Mouse (Mus musculus): Measurements from ENCODE around the gene Lrrc63. TPM values are rescaled to one million over a fixed set of nuclear protein-coding genes. Genes with fewer than 3 reads are reported as not detected.
A peak's percentile ranks its signal among the peaks of the same experiment; 100 is the strongest.

Lrrc63 gene
- polyA plus RNA-seq, 1 experiment = 0.04 TPM

- Histone ChIP-seq H3K27ac (ENCODE audit: control insufficient read depth, insufficient read depth, low read length) (peak overlapping the region; percentile 87), H3K27me3 (ENCODE audit: control insufficient read depth, insufficient read depth, low read length) (no peaks in the 10 kb centered on the region), H3K4me1 (replicated peaks; ENCODE audit: control insufficient read depth, insufficient read depth, low read length) (peaks cover 34% of the 10 kb centered on the region), H3K36me3 (ENCODE audit: control insufficient read depth, insufficient read depth, low read length) (no peaks in the 10 kb centered on the region), H3K4me3 (ENCODE audit: control insufficient read depth, insufficient read depth, low read length) (no peak overlapping the region)
- TF ChIP-seq POLR2A (IDR thresholded peaks at IDR 0.05; ENCODE audit: control insufficient read depth, extremely low read depth, insufficient read depth, low read length, poor library complexity) = no peak
- no peak for TF ChIP-seq CTCF (IDR thresholded peaks at IDR 0.05; ENCODE audit: borderline replicate concordance, control insufficient read depth, extremely low read depth, insufficient read depth, low read length, poor library complexity)
- WGBS = 53% methylated on average over 7 of the region's 7 CpGs
- DNase-seq = no peak
These were observed 45.1 kb upstream of the Lrrc63 start for GRCm38 (mm10) chr14:75175781-75176180.

- no peak overlapping the region for H3K4me3 ChIP-seq (ENCODE audit: control insufficient read depth, insufficient read depth, low read length)
- peak overlapping the region; percentile 87 for H3K27ac ChIP-seq (ENCODE audit: control insufficient read depth, insufficient read depth, low read length)
- H3K36me3 ChIP-seq (ENCODE audit: control insufficient read depth, insufficient read depth, low read length) = no peaks in the 10 kb centered on the region
- H3K27me3 ChIP-seq (ENCODE audit: control insufficient read depth, insufficient read depth, low read length) = no peaks in the 10 kb centered on the region
- peak; percentile 57 for DNase-seq
- H3K4me1 ChIP-seq (replicated peaks; ENCODE audit: control insufficient read depth, insufficient read depth, low read length) = peaks cover 30% of the 10 kb centered on the region
- 6% methylated on average over 9 of the region's 9 CpGs for WGBS
- TF ChIP-seq CTCF (IDR thresholded peaks at IDR 0.05; ENCODE audit: borderline replicate concordance, control insufficient read depth, extremely low read depth, insufficient read depth, low read length, poor library complexity) (no peak), POLR2A (IDR thresholded peaks at IDR 0.05; ENCODE audit: control insufficient read depth, extremely low read depth, insufficient read depth, low read length, poor library complexity) (no peak)
These were observed 44.3 kb upstream of the Lrrc63 start for GRCm38 (mm10) chr14:75174731-75175555.

- Histone ChIP-seq H3K36me3 (ENCODE audit: control insufficient read depth, insufficient read depth, low read length) (no peaks in the 10 kb centered on the region), H3K27me3 (ENCODE audit: control insufficient read depth, insufficient read depth, low read length) (no peaks in the 10 kb centered on the region), H3K4me1 (replicated peaks; ENCODE audit: control insufficient read depth, insufficient read depth, low read length) (peaks cover 28% of the 10 kb centered on the region), H3K4me3 (ENCODE audit: control insufficient read depth, insufficient read depth, low read length) (no peak overlapping the region), H3K27ac (ENCODE audit: control insufficient read depth, insufficient read depth, low read length) (peak overlapping the region; percentile 87; the same call in 1 of the 2 replicates)
- TF ChIP-seq POLR2A (IDR thresholded peaks at IDR 0.05; ENCODE audit: control insufficient read depth, extremely low read depth, insufficient read depth, low read length, poor library complexity) (no peak), CTCF (IDR thresholded peaks at IDR 0.05; ENCODE audit: borderline replicate concordance, control insufficient read depth, extremely low read depth, insufficient read depth, low read length, poor library complexity) (no peak)
- WGBS = 91% methylated on average over 8 of the region's 8 CpGs
- no peak for DNase-seq
These were observed 43.6 kb upstream of the Lrrc63 start for GRCm38 (mm10) chr14:75174296-75174695.

GRCm38 (mm10) chr14:75170546-75170945 lies 39.9 kb upstream of the Lrrc63 start:
- H3K27me3 ChIP-seq (ENCODE audit: control insufficient read depth, insufficient read depth, low read length) = no peaks in the 10 kb centered on the region
- no peak for DNase-seq
- H3K4me1 ChIP-seq (replicated peaks; ENCODE audit: control insufficient read depth, insufficient read depth, low read length) = peaks cover 22% of the 10 kb centered on the region
- TF ChIP-seq POLR2A (IDR thresholded peaks at IDR 0.05; ENCODE audit: control insufficient read depth, extremely low read depth, insufficient read depth, low read length, poor library complexity) (no peak), CTCF (IDR thresholded peaks at IDR 0.05; ENCODE audit: borderline replicate concordance, control insufficient read depth, extremely low read depth, insufficient read depth, low read length, poor library complexity) (no peak)
- 98% methylated on average over 1 of the region's 1 CpGs for WGBS
- H3K27ac ChIP-seq (ENCODE audit: control insufficient read depth, insufficient read depth, low read length) = no peak overlapping the region
- no peak overlapping the region for H3K4me3 ChIP-seq (ENCODE audit: control insufficient read depth, insufficient read depth, low read length)
- H3K36me3 ChIP-seq (ENCODE audit: control insufficient read depth, insufficient read depth, low read length) = no peaks in the 10 kb centered on the region

- TF ChIP-seq CTCF (IDR thresholded peaks at IDR 0.05; ENCODE audit: borderline replicate concordance, control insufficient read depth, extremely low read depth, insufficient read depth, low read length, poor library complexity) (no peak), POLR2A (IDR thresholded peaks at IDR 0.05; ENCODE audit: control insufficient read depth, extremely low read depth, insufficient read depth, low read length, poor library complexity) (no peak)
- WGBS = 17% methylated on average over 3 of the region's 3 CpGs
- peaks cover 12% of the 10 kb centered on the region for H3K4me1 ChIP-seq (replicated peaks; ENCODE audit: control insufficient read depth, insufficient read depth, low read length)
- H3K27me3 ChIP-seq (ENCODE audit: control insufficient read depth, insufficient read depth, low read length) = no peaks in the 10 kb centered on the region
- no peak for DNase-seq
- H3K36me3 ChIP-seq (ENCODE audit: control insufficient read depth, insufficient read depth, low read length) = no peaks in the 10 kb centered on the region
- H3K27ac ChIP-seq (ENCODE audit: control insufficient read depth, insufficient read depth, low read length) = no peak overlapping the region
- no peak overlapping the region for H3K4me3 ChIP-seq (ENCODE audit: control insufficient read depth, insufficient read depth, low read length)
These were observed 37.8 kb upstream of the Lrrc63 start for GRCm38 (mm10) chr14:75168501-75168900.

- WGBS = 98% methylated on average over 2 of the region's 2 CpGs
- TF ChIP-seq CTCF (IDR thresholded peaks at IDR 0.05; ENCODE audit: borderline replicate concordance, control insufficient read depth, extremely low read depth, insufficient read depth, low read length, poor library complexity) (no peak), POLR2A (IDR thresholded peaks at IDR 0.05; ENCODE audit: control insufficient read depth, extremely low read depth, insufficient read depth, low read length, poor library complexity) (no peak)
These were observed 35.0 kb upstream of the Lrrc63 start for GRCm38 (mm10) chr14:75165574-75166131.

More at GRCm38 (mm10) chr14:75165574-75166131, 35.0 kb upstream of the Lrrc63 start:
- Histone ChIP-seq H3K36me3 (ENCODE audit: control insufficient read depth, insufficient read depth, low read length) (no peaks in the 10 kb centered on the region), H3K27me3 (ENCODE audit: control insufficient read depth, insufficient read depth, low read length) (no peaks in the 10 kb centered on the region), H3K27ac (ENCODE audit: control insufficient read depth, insufficient read depth, low read length) (no peak overlapping the region), H3K4me3 (ENCODE audit: control insufficient read depth, insufficient read depth, low read length) (no peak overlapping the region), H3K4me1 (replicated peaks; ENCODE audit: control insufficient read depth, insufficient read depth, low read length) (peaks cover 7% of the 10 kb centered on the region)
- DNase-seq = no peak

All from thymus, adult 2 months (tissue).